Mouse (Mus musculus) heart, adult 10 weeks (tissue): ENCODE measurements around the gene Artn. TPM values are rescaled to one million over a fixed set of nuclear protein-coding genes. Genes with fewer than 3 reads are reported as not detected.

ENCODE experiments used
- polyA plus RNA-seq: library from polyadenylated mRNA; stranded (reverse); fragments of 350-450 nt; fragmentation: Illumina TruSeq; extraction: RNeasy Lipid Tissue Mini Kit (QIAGEN cat#74804); gene quantifications from one replicate; pipeline ENCODE4 v1.2.3, GENCODE M21; 2014; ENCODE audit warnings: low read depth, low replicate concordance

Gene Artn
- polyA plus RNA-seq = not detected

GRCm38 (mm10) chr4:117929391-117929881 is at the start of gene Artn:
Gene Artn (minus strand): TSS chr4:117929763.

GRCm38 (mm10) chr4:117914591-117915442 is 14.7 kb downstream of the Artn start, which contains the start of gene Ipo13:
Gene Ipo13 (minus strand): TSS chr4:117914999.

GRCm38 (mm10) chr4:117891738-117892161 is 37.8 kb downstream of the Artn start, which contains the start of gene Dph2:
Gene Dph2 (minus strand): TSS chr4:117892032.

GRCm38 (mm10) chr4:117887133-117887532 is 42.4 kb downstream of the Artn start, which contains the start of gene Atp6v0b:
Gene Atp6v0b (minus strand): TSS chr4:117887333.

GRCm38 (mm10) chr4:117882701-117883691 is 46.6 kb downstream of the Artn start, which contains the start of gene B4galt2:
Gene B4galt2 (minus strand): TSS chr4:117883487.

Other genes with a start within 250 kb of the Artn start
- gene Dmap1, start 247.5 kb downstream of the Artn start, polyA plus RNA-seq = 19.4 TPM
- not detected for gene Gm12845, start 205.4 kb downstream of the Artn start, polyA plus RNA-seq
- not detected for gene Klf17, start 164.1 kb downstream of the Artn start, polyA plus RNA-seq
- gene Slc6a9, start 95.3 kb downstream of the Artn start, polyA plus RNA-seq = 1.4 TPM
- 0.94 TPM for gene Ccdc24, start 57.2 kb downstream of the Artn start, polyA plus RNA-seq
- gene B4galt2, start 46.3 kb downstream of the Artn start, polyA plus RNA-seq = 6.0 TPM
- 169 TPM for gene Atp6v0b, start 42.4 kb downstream of the Artn start, polyA plus RNA-seq
- gene Dph2, start 37.7 kb downstream of the Artn start, polyA plus RNA-seq = 5.8 TPM
- 55.1 TPM for gene Ipo13, start 14.8 kb downstream of the Artn start, polyA plus RNA-seq
- gene St3gal3, start 205.2 kb upstream of the Artn start, polyA plus RNA-seq = 60.8 TPM